Mouse (Mus musculus) naive thymus-derived CD4-positive, alpha-beta T cell, adult 2 months (primary cell): ENCODE measurements around the gene Serpina1e.

ENCODE experiments used
- DNase-seq: peaks from one replicate; pipeline ENCODE4 v3.0.0-alpha.2; 2011; ENCODE audit warnings: low read depth

The Serpina1e gene

GRCm38 (mm10) chr12:103958798-103959197 is at the start of gene Serpina1e:
Serpina1e (minus strand) TSS chr12:103958975.
- DNase-seq, result no peak

DNA sequence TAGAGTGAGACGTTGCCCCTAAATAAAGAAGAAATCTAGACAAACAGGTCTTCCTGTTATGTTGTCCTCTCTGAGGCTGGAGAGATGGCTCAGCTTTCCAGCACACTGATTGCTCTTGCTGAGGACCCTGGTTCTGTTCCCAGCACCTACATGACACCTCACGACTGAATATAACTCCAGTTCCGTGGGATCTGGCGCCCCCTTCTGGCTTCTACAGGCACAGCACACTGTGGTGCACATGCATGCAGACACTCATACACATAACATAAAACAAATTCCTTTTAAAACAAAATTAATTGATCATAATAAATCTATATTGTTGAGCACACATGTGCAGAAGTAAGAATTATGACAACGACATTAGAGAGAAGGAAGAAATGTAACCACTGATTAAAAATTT is 45.9 kb upstream of the Serpina1e start:
- DNase-seq, result no peak

GRCm38 (mm10) chr12:104003238-104003612 is 44.5 kb upstream of the Serpina1e start:
- no peak for DNase-seq

GRCm38 (mm10) chr12:104002569-104003237 is 43.9 kb upstream of the Serpina1e start:
- DNase-seq, result no peak

DNA sequence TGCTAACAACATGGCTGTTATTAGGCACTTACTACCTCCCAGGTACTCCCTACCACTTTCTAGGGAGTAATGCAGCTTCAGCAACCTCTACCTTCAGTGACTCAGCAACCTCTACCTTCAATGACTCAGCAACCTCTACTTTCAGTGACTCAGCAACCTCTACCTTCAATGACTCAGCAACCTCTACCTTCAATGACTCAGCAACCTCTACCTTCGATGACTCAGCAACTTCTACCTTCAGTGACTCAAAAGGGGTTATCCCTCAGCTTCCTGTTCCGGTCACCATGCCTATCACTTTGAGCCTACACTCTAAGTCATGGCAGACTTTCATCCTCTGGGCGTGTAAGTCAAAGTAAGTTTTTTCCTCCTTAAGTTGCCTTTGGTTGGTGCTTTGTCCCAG is 41.8 kb upstream of the Serpina1e start:
- DNase-seq, result no peak

DNA sequence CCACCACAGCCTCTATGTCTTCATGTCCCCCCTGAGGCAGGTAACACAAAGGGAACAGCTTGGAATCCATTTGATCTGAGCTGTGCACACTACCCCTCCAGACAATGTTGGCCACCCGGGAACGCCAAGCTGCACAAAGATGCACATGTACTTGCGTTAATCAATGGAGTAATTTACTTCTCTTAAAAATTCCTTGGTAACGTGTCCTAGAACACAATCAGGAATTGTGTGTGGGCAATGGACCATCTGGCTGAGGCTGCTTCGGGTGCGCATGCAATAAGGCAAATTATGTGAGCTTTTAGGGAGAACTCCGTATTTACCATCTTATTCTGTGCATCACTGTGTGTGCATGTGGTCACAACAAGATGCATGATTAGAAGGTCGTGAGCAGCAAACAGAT is 40.8 kb upstream of the Serpina1e start:
- no peak for DNase-seq

GRCm38 (mm10) chr12:103996513-103996912 is 37.7 kb upstream of the Serpina1e start:
- no peak for DNase-seq

DNA sequence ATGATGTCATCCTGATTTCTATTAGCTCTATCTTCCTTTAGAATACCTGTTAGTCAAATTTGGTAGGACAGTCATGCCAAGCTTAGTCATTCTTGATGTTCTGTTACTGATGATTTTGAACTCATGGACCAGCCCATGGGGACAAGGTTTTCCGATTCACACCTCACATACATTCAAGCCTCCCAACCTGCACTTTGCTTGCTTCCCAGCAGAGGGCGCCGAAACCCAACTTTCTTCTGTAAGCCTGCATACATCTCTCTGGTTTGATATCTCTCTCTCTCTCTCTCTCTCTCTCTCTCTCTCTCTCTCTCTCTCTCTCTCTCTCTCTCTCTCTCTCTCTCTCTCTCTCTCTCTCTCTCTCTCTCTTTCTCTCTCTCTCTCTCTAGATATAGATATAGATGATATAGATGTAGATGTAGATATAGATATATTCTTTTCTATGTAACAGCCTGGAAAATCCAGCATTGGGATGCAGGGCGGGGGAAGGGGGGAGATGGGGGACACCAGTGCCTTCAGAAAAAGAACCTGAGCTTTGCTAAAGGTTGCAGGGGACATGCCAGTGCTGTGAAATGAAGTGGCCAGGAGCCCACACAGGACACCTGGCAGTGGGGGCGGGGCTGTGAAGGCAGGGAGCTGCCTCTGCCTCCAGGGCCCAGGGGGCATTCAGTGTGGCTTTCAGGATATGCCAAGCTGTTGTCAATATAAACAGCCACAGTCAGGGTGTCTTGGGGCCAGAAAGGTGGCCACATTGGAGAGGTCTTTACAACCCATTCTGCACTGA is 36.7 kb upstream of the Serpina1e start:
- peak; percentile 52 for DNase-seq

DNA sequence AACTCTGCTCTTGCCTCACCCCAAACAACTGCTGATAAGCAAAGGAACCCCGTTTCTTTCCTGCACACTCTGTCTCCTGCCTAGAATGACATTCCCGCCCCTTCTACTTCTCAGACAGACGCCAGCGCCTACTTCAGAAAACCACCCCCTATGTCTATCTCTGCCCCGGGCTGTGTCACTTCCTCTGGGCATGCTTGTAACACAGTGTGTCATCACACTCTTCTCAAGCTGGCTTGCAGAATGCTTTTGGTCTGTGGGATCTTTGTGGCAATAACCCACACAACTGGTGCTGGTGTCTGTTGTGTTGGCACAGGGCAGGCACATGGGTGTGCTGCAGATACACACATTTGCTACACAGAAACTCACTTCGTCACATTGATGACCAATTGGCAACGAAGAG is 34.2 kb upstream of the Serpina1e start:
- DNase-seq, result no peak

- no peak for DNase-seq
Measured at GRCm38 (mm10) chr12:103989857-103990256, 31.1 kb upstream of the Serpina1e start, which contains the start of gene Serpina11. Serpina11 (minus strand) TSS chr12:103989957.

- DNase-seq, result no peak
Measured at GRCm38 (mm10) chr12:103989514-103989767, 30.7 kb upstream of the Serpina1e start.

GRCm38 (mm10) chr12:103988754-103989513 is 30.2 kb upstream of the Serpina1e start:
- DNase-seq, result no peak

DNA sequence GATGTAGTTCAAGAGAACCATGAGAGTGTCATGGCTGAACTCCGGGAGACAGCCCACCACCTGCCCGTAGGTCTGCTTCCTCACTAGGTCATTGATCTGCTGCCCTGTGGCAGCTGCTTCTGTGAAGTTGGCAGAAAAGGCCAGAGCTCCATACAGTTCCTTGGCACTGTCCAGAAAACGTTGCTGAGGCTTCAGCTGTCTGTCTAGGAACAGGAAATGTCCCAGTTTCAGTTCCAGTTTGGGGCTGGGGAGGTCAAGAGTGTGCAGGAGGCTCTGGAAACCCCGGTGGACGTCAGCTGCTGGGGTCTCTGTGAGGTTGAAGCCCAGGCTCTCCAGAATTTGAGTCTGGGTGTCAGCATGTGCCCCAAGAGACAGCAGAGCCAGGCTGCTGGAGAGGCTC is 27.1 kb upstream of the Serpina1e start:
- no peak for DNase-seq

DNA sequence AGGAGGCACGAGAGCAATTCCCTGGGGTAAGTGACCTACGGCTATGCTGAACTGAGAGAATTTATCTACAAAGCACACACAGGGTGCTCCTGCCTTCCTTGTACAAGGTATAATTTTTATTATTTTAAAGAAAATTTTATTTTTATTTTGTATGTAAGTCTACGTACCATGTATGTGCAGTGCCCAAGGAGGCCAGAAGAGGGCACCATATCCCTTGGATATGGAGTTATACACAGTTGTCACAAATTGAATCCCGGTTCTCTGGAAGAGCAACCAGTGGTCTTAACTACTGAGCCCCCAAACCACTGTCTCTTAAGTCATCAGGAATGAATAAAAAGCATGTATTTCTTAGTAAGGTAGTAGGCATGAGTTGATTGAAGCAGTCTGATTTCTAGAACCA is 26.2 kb upstream of the Serpina1e start:
- peak; percentile 4 for DNase-seq

- DNase-seq, result no peak
Measured at GRCm38 (mm10) chr12:103981646-103982360, 23.0 kb upstream of the Serpina1e start.

- no peak for DNase-seq
Measured at GRCm38 (mm10) chr12:103978294-103978693, 19.5 kb upstream of the Serpina1e start.

DNA sequence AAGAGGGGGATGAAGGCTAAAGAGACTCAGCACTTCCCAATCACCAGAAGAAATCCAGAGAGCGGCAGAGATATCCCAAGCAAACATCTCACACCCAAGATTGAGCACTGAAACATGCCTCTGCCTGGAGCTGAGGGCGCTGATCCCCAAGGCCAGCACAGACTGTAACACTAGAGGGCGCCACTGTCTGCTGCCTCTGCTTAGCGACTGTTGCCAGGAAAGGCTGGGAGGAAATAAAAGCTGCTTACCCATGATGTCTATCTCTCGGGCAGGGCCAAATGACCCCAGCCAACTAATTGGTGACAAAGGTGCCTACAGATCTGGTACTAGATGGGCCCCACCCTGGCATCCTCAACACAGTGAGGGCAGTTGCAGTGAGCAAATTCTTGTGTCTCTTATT is 19.1 kb upstream of the Serpina1e start:
- no peak for DNase-seq

DNA sequence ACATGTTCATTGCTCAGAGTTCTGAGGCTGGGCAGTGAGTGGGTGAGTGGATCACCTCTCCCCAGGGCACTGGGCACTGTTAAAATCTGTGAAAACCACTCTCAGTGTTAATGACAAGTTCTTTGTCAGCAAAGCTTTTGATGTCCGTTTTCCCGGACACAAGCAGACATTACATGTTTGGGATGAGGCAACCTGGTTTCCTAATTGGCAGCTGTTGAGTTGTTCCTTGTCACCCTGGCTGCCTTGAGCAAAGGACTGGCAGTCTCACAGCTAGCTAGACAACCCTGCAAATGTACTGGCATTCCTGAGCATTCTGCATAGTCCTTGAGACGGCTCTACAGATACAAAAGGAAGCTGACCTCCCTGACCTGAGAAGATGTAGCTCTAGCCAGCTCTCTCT is 18.3 kb upstream of the Serpina1e start:
- DNase-seq, result no peak

DNA sequence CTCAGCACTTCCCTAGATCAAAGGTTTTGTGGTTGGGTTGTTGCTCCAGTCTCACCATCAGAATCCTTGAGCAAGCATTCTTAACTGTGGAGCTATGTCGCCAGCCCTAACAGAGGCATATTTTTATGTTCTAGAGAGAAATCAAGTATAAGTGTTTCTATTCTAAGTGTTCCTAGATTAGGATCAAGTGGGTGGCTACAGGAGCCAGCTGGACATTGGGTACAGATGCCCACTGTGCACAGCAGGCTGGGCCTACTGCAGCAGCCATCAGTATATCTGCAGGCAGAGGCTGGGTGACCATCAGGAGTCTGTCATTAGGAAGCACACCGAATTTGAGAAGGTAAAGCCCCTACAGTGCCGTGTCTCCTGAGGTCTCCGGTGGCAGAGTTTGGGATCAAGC is 12.3 kb upstream of the Serpina1e start:
- no peak for DNase-seq

GRCm38 (mm10) chr12:103969577-103970116 is 10.9 kb upstream of the Serpina1e start:
- no peak for DNase-seq

GRCm38 (mm10) chr12:103966761-103967160 is 8.0 kb upstream of the Serpina1e start:
- DNase-seq, result no peak

DNA sequence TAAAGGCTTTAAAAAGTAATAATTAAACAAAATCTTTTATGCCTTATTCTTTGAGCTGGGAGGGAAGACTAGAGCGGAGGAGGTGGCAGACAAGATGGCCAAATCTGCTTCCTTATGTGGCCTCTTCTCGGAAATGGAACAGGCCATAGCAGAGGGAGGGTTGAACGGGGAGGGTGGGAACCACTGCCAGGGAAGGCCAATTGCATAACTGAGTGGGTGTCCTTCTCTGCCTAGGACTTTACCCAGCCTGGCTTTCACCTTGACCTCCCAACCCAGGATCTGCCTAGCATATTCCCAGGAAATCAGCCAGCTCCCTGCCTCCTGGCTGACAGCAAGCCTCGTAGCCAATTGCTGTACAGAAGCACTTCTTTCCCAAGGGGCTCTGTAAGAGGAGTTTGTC is 4.5 kb upstream of the Serpina1e start:
- no peak for DNase-seq
